Mouse (Mus musculus) hindbrain, embryonic 13.5 days (tissue): ENCODE measurements around the gene Lrfn4. TPM values are rescaled to one million over a fixed set of nuclear protein-coding genes. Genes with fewer than 3 reads are reported as not detected.

Experiments used
- ATAC-seq: fragments of 200-750 bp; cut with Nextera tagmentation; 2 replicates; pipeline ENCODE4 v1.8.0; 2017; ENCODE audit warnings: moderate TSS enrichment; ENCODE audit not compliant: low FRiP score
- H3K27ac ChIP-seq: fragments of 300-500 bp; sonication (generic); 2 replicates; pipeline ENCODE4 v1.5.1; 2015; ENCODE audit warnings: inconsistent platforms, mild to moderate bottlenecking, moderate library complexity
- H3K27me3 ChIP-seq: fragments of 300-500 bp; sonication (generic); 2 replicates; pipeline ENCODE4 v1.6.1; 2015; ENCODE audit warnings: mild to moderate bottlenecking, inconsistent platforms
- H3K36me3 ChIP-seq: fragments of 300-500 bp; sonication (generic); 2 replicates; pipeline ENCODE4 v1.6.1; 2015; ENCODE audit warnings: mild to moderate bottlenecking, inconsistent platforms
- H3K4me1 ChIP-seq: fragments of 300-500 bp; sonication (generic); replicated peaks from 2 replicates; pipeline ENCODE4 v1.6.1; 2015; ENCODE audit warnings: inconsistent platforms
- H3K4me2 ChIP-seq: fragments of 300-500 bp; sonication (generic); 2 replicates; pipeline ENCODE4 v1.6.1; 2015; ENCODE audit warnings: inconsistent platforms, mild to moderate bottlenecking, moderate library complexity
- H3K4me3 ChIP-seq: fragments of 300-500 bp; sonication (generic); 2 replicates; pipeline ENCODE4 v1.5.1; 2015; ENCODE audit warnings: mild to moderate bottlenecking, inconsistent platforms
- H3K9ac ChIP-seq: fragments of 300-500 bp; sonication (generic); 2 replicates; pipeline ENCODE4 v1.6.1; 2015; ENCODE audit warnings: mild to moderate bottlenecking, inconsistent platforms
- H3K9me3 ChIP-seq: fragments of 300-500 bp; sonication (generic); 2 replicates; pipeline ENCODE4 v1.6.1; 2016; ENCODE audit warnings: inconsistent platforms
- WGBS: fragments of 180-500 bp; shearing (Covaris S2); methylation state at CpG from one replicate; pipeline ENCODE4 v1.1.7; 2015; 5-methylcytosine and 5-hydroxymethylcytosine counted together
- polyA plus RNA-seq: library from polyadenylated mRNA; unstranded; fragments of >200 nt; fragmentation: Nextera tagmentation; extraction: Ambion mirVana; gene quantifications from 2 replicates; pipeline ENCODE4 v1.2.1, GENCODE M21; 2015

Lrfn4 gene
- polyA plus RNA-seq: 9.0 and 10.4 TPM in 2 replicates

DNA sequence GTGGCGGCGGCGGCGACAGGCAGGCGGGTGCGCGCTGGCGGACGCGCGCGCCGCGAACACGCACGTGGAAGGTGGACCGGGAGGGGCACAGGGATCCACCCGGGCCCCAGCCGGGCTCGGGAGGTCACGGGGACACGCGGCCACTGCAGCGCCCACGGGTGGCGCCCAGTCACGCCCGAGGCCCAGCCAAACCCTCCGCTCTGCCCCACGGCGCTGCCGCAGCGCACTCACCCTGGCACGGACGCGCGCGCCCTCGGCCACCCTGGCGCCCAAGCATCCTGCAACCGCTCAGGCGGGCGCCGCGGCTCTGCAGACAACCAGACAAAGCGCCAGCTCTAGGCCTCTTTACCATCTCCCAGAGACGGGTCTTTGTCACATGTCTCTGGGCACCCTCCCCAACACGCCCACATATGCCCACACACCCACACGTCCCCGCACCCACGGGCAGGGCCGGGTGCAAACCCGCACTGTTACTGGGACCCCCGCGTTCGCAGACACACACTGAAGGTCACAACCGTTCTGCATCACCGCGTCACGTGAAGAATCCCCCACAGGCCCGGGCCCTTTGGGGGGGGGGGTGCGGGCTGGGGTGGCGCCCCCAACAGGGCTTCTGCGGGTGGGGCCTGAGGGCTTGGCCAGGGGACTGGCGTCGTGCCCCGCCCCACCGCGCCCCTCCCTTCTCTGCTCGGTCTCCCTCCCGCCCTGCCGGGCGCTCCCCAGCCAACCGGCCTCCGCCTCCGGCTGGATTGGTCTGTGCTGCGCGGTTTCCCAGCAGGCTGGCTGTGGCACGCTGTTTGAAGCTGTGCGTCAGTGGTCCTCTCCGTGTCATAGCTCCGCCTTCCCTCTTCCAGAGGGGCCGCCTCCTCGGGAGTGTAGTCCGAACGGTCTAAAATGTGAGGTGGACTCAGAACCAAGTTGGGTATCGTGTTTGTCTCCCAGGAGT lies at the start of gene Lrfn4:
TSS of gene Lrfn4 (minus strand) at position 517 of the 943 bp plus-strand sequence.
- H3K27ac ChIP-seq: peak within 1 kb of the TSS; percentile 97
- peaks cover 11% of the 10 kb centered on the region; the same call in 1 of the 2 replicates for H3K27me3 ChIP-seq
- H3K4me1 ChIP-seq: peaks cover 55% of the 10 kb centered on the region
- under 1% methylated on average over 87 of the region's 87 CpGs for WGBS
- peak within 1 kb of the TSS; percentile 95 for H3K4me3 ChIP-seq
- H3K36me3 ChIP-seq: peaks cover 40% of the 10 kb centered on the region
- H3K9me3 ChIP-seq: no peaks in the 10 kb centered on the region
- ATAC-seq: peak; percentile 93
- peak within 1 kb of the TSS; percentile 99 for H3K9ac ChIP-seq
- H3K4me2 ChIP-seq: peak within 1 kb of the TSS; percentile 85

DNA sequence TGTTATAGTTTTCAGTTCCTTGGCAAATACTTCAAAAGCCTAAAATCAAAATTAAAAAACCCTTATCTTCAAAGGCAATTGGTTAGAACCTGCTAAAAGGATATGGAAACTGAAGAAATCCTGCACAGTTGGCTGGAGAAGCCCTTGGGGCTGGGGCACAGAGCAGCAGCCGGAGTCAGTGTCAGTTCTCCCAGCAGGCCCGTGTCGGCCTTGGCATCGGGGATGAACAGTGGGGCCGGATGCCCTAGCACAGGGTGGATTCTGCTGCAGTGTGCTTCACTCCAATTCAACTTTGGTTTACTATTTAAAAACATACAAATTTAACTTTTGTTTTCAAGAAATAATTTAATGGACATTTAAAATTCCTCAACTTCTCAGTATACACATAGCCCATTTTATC lies 42.7 kb upstream of the Lrfn4 start:
- 91% methylated on average over 5 of the region's 5 CpGs for WGBS
- H3K27me3 ChIP-seq: 0 out of 2 replicates have a peak, but pooled peaks cover 4% of the 10 kb centered on the region
- no peak overlapping the region for H3K4me3 ChIP-seq
- no peak overlapping the region for H3K27ac ChIP-seq
- no peak overlapping the region for H3K9ac ChIP-seq
- H3K4me2 ChIP-seq: no peak overlapping the region
- ATAC-seq: no peak
- H3K9me3 ChIP-seq: no peaks in the 10 kb centered on the region
- no peaks in the 10 kb centered on the region for H3K4me1 ChIP-seq
- H3K36me3 ChIP-seq: no peaks in the 10 kb centered on the region

DNA sequence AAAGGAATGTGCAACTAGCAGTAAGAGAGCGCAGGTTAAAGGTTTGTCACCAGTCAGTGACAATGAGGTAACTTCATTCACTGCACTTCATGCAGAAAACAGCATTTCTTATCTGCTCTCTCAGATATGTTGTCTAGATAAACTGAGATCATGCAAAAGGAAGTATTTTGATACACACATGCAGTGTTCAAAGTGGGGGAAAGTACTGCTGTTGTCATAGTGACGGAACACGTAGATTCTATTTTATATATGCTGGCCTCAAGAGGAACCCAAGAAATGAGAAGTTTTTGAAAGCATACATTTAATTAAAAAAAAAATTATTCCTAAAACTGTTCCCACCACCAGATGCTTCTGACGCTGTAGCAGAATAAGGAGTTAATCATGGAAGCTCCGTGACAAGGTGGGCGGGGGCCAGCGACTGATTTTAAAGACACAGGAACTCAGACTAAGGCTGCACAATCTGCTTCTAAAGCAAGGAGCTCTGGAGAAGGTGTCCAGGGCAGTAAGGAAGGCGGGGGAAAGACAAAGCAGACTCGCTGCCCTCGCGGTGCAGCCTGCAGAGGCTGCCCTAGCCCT lies 31.5 kb upstream of the Lrfn4 start:
- 76% methylated on average over 11 of the region's 11 CpGs for WGBS
- H3K4me3 ChIP-seq: no peak overlapping the region
- no peak overlapping the region for H3K9ac ChIP-seq
- H3K9me3 ChIP-seq: no peaks in the 10 kb centered on the region
- no peak for ATAC-seq
- no peak overlapping the region for H3K4me2 ChIP-seq
- no peaks in the 10 kb centered on the region for H3K4me1 ChIP-seq
- peaks cover 7% of the 10 kb centered on the region; the same call in 1 of the 2 replicates for H3K27me3 ChIP-seq
- no peaks in the 10 kb centered on the region for H3K36me3 ChIP-seq
- no peak overlapping the region for H3K27ac ChIP-seq

DNA sequence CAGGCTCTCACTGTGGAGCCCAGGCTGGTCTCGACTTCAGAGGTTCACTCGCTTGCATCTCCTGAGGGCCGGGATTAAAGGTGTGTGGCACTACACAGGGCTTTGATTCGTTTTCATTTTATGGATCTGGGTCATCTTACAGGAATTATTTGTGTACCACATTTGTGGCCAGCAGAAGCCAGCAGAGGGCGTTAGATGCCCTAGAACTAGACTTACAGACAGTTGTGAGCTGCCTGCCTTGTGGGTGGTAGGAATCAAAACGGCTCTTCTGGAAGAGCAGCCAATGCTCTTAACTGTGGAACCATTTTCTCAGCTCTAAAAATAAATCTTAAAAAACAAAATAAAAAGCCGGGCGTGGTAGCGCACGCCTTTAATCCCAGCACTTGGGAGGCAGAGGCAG lies 28.8 kb upstream of the Lrfn4 start:
- H3K27ac ChIP-seq: no peak overlapping the region
- no peak overlapping the region for H3K4me3 ChIP-seq
- H3K9me3 ChIP-seq: no peaks in the 10 kb centered on the region
- no peak overlapping the region for H3K9ac ChIP-seq
- H3K36me3 ChIP-seq: no peaks in the 10 kb centered on the region
- H3K4me1 ChIP-seq: no peaks in the 10 kb centered on the region
- no peak for ATAC-seq
- no peak overlapping the region for H3K4me2 ChIP-seq
- WGBS: 50% methylated on average over 10 of the region's 10 CpGs
- peaks cover 7% of the 10 kb centered on the region; the same call in 1 of the 2 replicates for H3K27me3 ChIP-seq

DNA sequence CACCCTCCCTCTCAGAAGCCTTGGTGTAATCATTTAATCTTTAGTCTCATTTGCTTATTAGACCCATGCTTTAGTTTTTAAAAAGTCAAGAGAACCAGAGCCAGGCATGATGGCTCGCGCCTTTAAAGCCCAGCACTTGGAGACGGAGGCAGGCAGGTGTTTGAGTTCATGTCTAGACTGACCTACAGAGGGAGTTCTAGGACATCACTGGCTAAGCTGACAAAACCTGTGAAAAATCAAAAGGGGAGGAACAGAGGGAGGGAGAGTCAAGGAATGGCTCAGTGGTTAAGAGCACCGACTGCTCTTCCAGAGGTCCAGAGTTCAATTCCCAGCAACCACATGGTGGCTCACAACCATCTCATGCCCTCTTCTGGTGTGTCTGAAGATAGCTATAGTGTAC lies 20.5 kb upstream of the Lrfn4 start:
- no peak overlapping the region for H3K4me3 ChIP-seq
- no peaks in the 10 kb centered on the region for H3K9me3 ChIP-seq
- no peak for ATAC-seq
- 0 out of 2 replicates have a peak, but pooled peaks cover 8% of the 10 kb centered on the region for H3K27me3 ChIP-seq
- H3K27ac ChIP-seq: no peak overlapping the region
- no peak overlapping the region for H3K9ac ChIP-seq
- no peaks in the 10 kb centered on the region for H3K4me1 ChIP-seq
- H3K36me3 ChIP-seq: no peaks in the 10 kb centered on the region
- WGBS: 74% methylated on average over 4 of the region's 4 CpGs
- H3K4me2 ChIP-seq: no peak overlapping the region

DNA sequence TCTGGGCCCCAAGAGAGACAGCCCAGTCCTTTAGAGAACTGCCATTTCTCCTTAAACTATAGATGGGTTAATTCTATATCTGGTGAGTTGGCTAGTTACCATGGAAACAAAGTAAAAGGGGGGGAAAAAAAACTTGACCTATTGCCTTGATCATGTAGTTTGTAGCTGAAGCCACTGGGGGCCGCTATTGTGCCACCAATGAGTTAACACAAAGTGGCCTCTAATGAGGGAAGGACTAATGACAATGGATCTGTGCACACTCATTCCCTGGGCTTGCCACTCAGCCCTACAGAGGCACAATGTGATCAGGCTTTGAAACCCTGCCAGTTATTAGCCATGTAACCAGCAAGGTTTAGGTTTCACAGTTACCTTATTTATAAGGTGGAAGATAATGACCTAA lies 13.4 kb upstream of the Lrfn4 start:
- no peak for ATAC-seq
- H3K4me3 ChIP-seq: no peak overlapping the region
- peaks cover 42% of the 10 kb centered on the region for H3K4me1 ChIP-seq
- H3K27me3 ChIP-seq: no peaks in the 10 kb centered on the region
- WGBS: 0% methylated on average over 1 of the region's 1 CpGs
- H3K9me3 ChIP-seq: no peaks in the 10 kb centered on the region
- peak overlapping the region; percentile 30; the same call in 1 of the 2 replicates for H3K9ac ChIP-seq
- H3K27ac ChIP-seq: peak overlapping the region; percentile 62
- no peak overlapping the region for H3K4me2 ChIP-seq
- H3K36me3 ChIP-seq: peaks cover 2% of the 10 kb centered on the region

DNA sequence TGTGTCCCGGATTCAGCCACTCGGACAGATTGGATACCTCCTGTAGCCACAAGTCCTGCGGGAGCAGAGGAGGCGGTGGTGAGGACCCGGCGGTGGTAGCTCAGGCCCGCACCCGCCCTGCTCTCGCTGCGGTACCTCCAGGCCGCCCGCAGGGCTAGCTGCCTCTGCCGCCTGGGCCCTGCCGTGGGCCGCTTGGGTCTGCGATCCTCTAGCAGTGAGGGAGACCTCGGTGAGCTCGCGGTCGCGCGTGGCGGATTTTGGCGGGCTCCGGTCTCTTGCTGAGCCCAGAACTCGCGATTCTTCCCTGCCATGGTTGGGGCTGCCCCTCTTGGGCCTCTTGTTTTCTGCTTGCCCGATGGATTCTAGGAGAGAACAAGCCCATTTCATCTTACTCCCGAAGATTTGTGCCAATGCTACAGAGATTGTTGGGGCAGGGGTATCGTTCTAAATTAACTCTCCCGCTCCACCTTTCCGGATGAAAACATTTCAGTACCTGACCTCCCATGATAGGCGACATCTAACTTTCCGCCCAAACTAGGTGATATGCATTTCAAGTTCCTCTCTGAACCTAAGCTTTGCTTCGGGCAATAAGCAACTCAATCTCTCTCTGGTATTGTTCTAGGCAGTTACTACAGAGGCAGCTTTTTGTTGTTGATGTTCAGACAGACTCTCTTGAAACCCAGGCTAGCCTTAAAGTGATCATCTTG lies 10.5 kb upstream of the Lrfn4 start:
- Histone ChIP-seq H3K9ac (peak overlapping the region; percentile 91), H3K36me3 (peaks cover 30% of the 10 kb centered on the region), H3K4me1 (peaks cover 46% of the 10 kb centered on the region), H3K27me3 (no peaks in the 10 kb centered on the region), H3K27ac (peak overlapping the region; percentile 95), H3K4me2 (peak overlapping the region; percentile 94), H3K4me3 (peak overlapping the region; percentile 85), H3K9me3 (no peaks in the 10 kb centered on the region)
- peak; percentile 73 for ATAC-seq
- 2% methylated on average over 35 of the region's 35 CpGs for whole genome bisulfite sequencing

DNA sequence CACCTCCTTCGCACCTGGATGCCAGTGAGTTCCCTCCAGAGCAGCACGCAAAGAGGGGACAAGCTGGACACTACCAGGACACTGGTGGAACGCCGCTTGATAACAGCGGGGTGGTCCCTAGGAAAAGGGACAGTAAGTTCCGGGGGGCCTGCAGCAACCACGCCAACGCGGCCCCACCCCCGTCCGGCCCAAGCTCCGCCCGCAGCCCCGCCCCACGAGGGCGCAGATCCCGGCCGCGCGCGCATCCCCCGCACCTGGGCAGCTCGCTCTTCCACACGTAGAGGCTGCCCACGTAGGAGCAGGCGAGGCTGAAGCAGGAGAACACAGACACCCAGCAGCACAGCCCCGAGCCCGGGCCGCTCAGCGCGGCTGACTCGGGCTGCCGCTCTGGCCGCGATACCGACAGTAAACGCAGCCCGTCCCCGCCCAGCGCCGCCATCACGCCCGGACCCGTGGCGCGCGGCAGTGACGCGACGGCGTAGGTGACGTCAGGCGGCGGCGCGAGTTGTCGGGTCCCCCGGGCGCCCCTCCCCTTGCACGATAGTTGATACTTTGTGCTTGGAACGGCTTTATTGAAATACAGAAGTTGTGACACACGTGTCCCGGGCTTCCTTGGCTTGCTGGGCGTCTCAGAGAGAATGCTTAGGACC lies 9.8 kb upstream of the Lrfn4 start, which contains the start of gene Rce1:
TSS of gene Rce1 (minus strand) at position 463 of the 650 bp plus-strand sequence.
- Histone ChIP-seq H3K4me2 (peak within 1 kb of the TSS; percentile 94), H3K9ac (peak within 1 kb of the TSS; percentile 91), H3K27me3 (no peaks in the 10 kb centered on the region), H3K27ac (peak within 1 kb of the TSS; percentile 95), H3K4me3 (peak within 1 kb of the TSS; percentile 85), H3K36me3 (peaks cover 36% of the 10 kb centered on the region), H3K9me3 (no peaks in the 10 kb centered on the region), H3K4me1 (peaks cover 46% of the 10 kb centered on the region)
- under 1% methylated on average over 64 of the region's 64 CpGs for WGBS
- ATAC-seq: peak; percentile 86

DNA sequence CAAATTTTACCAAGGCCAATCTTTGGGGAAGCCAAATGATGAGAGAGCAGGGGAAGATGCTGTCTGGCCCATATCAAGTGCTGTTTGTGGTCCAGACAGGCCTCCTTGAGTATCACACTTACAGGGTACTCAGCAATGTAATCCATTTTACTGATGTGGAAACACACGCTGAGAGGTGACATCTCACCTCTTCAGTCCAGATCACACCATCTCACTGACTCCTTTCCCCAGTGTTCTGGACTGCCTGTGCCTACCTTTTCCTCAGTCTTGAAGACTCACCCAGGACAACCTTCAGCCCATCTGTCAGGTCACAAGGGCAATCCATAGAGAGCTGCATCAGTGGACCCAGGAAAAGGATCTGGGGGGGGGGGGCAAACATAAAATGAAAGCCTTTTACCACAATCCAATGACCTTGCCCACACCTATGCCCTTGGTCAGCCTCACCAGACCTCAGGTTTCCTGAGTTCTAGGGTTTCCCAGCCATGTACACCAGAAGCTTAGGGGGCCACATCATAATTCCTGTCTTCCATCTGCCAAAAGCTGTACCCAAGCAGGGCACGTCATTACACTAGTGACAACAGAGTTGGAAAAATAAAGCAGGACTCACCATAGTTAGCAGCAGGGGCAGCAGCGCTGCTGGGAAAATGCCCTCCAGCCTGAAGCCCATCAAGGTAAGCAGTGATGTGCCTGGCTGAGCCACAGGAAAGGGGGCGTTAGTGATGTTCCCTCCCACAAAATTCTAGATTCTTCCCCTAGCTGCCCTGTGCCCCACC lies 9.1 kb upstream of the Lrfn4 start:
- H3K36me3 ChIP-seq: peaks cover 38% of the 10 kb centered on the region
- 33% methylated on average over 4 of the region's 4 CpGs for WGBS
- H3K27me3 ChIP-seq: no peaks in the 10 kb centered on the region
- H3K9me3 ChIP-seq: no peaks in the 10 kb centered on the region
- H3K9ac ChIP-seq: peak overlapping the region; percentile 91
- H3K27ac ChIP-seq: peak overlapping the region; percentile 95
- no peak for ATAC-seq
- H3K4me2 ChIP-seq: peak overlapping the region; percentile 94
- peaks cover 44% of the 10 kb centered on the region for H3K4me1 ChIP-seq
- peak overlapping the region; percentile 85 for H3K4me3 ChIP-seq

DNA sequence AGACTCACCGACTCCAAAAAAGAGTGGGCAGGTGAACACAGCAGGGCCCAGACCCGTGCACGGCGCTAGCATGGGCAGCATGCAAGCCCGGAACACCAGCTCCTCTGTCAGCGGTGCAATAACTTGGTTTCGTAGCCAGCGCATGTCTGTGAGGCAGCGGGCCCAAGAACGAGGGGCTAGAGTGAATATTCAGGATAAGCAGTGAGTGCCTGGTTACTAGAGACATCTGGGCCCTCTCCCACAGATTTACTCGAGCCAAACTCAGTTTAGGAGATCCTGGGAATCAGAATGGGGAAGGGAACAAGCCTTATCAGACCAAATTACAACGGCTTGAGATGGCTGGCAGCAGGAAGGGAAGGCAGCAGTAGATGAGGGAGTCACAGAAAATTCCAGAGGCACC lies 8.5 kb upstream of the Lrfn4 start:
- WGBS: 98% methylated on average over 12 of the region's 12 CpGs
- peaks cover 38% of the 10 kb centered on the region for H3K4me1 ChIP-seq
- H3K9ac ChIP-seq: no peak overlapping the region
- H3K9me3 ChIP-seq: no peaks in the 10 kb centered on the region
- H3K27me3 ChIP-seq: no peaks in the 10 kb centered on the region
- peak overlapping the region; percentile 94; the same call in 1 of the 2 replicates for H3K4me2 ChIP-seq
- H3K27ac ChIP-seq: no peak overlapping the region
- peaks cover 38% of the 10 kb centered on the region for H3K36me3 ChIP-seq
- no peak for ATAC-seq
- H3K4me3 ChIP-seq: peak overlapping the region; percentile 85; the same call in 1 of the 2 replicates

DNA sequence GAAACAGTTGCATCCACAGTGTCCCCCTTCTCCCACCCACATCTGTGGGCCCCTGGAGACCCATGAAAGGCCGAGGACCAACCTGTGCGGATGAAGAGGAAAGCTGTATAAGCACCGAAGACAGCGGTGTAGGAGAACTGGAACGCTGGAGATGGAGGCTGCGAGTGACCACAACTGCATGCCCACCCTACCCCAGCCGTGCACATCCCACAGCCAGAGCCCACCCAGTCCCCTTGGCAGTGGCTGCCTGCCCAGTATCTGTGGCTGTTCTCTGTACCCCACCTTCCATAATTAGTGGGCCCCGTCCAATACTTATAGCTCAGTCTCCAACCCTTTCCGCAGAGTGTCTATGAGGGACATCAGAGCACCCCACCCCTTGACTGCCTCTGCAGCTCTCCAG lies 8.0 kb upstream of the Lrfn4 start:
- 94% methylated on average over 9 of the region's 9 CpGs for WGBS
- Histone ChIP-seq H3K9me3 (no peaks in the 10 kb centered on the region), H3K36me3 (peaks cover 38% of the 10 kb centered on the region), H3K4me3 (no peak overlapping the region), H3K4me1 (peaks cover 36% of the 10 kb centered on the region), H3K27ac (no peak overlapping the region), H3K4me2 (no peak overlapping the region), H3K9ac (no peak overlapping the region), H3K27me3 (no peaks in the 10 kb centered on the region)
- no peak for ATAC-seq
